Mouse (Mus musculus): ENCODE measurements around the gene Camk2n1. TPM values are rescaled to one million over a fixed set of nuclear protein-coding genes. Genes with fewer than 3 reads are reported as not detected.

The Camk2n1 gene
- polyA plus RNA-seq, 1 experiment from 2014 or later = 14.8 TPM

GRCm38 (mm10) chr4:138459775-138460174 is 5.7 kb downstream of the Camk2n1 start:
- WGBS = 70% methylated on average over 6 of the region's 6 CpGs
- ATAC-seq (ENCODE audit: low FRiP score) = no peak
- Histone ChIP-seq H3K27me3 (no peaks in the 10 kb centered on the region), H3K27ac (0 out of 2 replicates have a peak overlapping the region, but pooled peaks have one; percentile 18), H3K36me3 (no peaks in the 10 kb centered on the region; the same call in 1 of the 2 replicates), H3K9ac (no peak overlapping the region), H3K4me2 (no peak overlapping the region), H3K9me3 (no peaks in the 10 kb centered on the region), H3K4me3 (no peak overlapping the region), H3K4me1 (replicated peaks) (peaks cover 78% of the 10 kb centered on the region)

GRCm38 (mm10) chr4:138460910-138461309 is 6.8 kb downstream of the Camk2n1 start:
- no peak overlapping the region for H3K4me3 ChIP-seq
- peaks cover 81% of the 10 kb centered on the region for H3K4me1 ChIP-seq (replicated peaks)
- no peak overlapping the region for H3K27ac ChIP-seq
- ATAC-seq (ENCODE audit: low FRiP score) = no peak
- whole genome bisulfite sequencing = 31% methylated on average over 9 of the region's 9 CpGs
- 0 out of 2 replicates have a peak, but pooled peaks cover 4% of the 10 kb centered on the region for H3K27me3 ChIP-seq
- H3K4me2 ChIP-seq = no peak overlapping the region
- no peaks in the 10 kb centered on the region; the same call in 1 of the 2 replicates for H3K36me3 ChIP-seq
- no peaks in the 10 kb centered on the region for H3K9me3 ChIP-seq
- no peak overlapping the region for H3K9ac ChIP-seq

DNA sequence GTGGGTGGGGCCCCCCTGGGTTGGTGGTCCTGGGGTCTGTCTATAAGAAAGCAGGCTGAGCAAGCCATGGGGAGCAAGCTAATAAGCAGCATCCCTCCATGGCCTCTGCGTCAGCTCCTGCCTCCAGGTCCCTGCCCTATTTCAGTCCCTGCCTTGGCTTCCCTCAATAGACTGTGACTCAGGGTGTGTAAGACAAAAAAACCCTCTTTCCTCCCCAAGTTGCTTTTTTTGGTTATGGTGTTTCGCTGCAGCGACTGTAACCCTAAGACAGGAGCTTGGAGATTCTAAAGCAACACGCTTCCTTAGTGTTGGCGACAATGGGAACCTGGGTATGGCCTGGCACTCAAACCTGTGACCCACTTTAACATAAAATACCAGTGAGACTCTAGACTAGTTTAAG is 7.4 kb downstream of the Camk2n1 start:
- no peaks in the 10 kb centered on the region; the same call in 1 of the 2 replicates for H3K36me3 ChIP-seq
- H3K4me1 ChIP-seq (replicated peaks) = peaks cover 76% of the 10 kb centered on the region
- H3K4me2 ChIP-seq = no peak overlapping the region
- ATAC-seq (ENCODE audit: low FRiP score) = no peak
- no peaks in the 10 kb centered on the region for H3K9me3 ChIP-seq
- no peak overlapping the region for H3K9ac ChIP-seq
- H3K4me3 ChIP-seq = no peak overlapping the region
- H3K27me3 ChIP-seq = 0 out of 2 replicates have a peak, but pooled peaks cover 9% of the 10 kb centered on the region
- H3K27ac ChIP-seq = no peak overlapping the region
- 92% methylated on average over 5 of the region's 5 CpGs for WGBS

DNA sequence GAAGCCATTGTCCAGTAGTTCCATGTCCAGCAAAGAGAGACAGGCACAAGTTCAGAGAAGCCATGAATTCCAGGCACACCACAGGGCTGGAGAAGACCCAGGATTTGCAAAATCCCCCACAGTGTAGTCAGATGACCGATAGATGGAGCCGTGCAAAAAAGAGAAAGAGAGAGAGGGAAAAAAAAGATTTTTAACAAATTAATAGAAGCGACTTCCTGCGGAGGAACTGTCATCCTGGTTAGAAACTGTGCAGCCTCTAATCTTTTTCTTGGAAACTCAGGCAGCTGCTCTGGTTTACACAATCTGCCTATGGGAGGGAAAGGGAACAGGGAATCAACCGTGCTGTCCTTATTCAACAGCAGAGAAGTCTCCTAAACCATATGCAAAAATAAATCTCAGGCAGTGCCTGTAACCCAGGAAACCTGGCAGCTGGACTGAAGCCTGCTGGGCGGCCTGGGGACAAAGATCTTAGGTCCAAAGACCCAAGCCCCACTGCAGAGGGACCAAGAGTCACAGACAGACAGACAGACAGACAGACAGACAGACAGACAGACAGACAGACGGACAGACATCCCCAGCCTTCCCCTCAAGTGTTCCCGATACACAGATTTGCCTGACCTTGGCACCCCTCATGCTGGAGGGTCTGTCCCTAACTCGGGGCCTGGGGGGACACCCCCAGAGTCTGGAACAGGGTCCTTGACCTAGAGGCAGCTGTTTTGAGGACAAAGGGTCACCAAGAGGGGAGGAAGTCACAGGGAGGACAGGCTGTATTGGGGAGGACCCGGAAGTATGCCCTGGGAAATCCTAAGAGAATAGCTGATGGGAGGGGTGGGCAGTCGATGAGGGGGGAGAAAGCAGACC is 9.1 kb downstream of the Camk2n1 start:
- Histone ChIP-seq H3K4me3 (no peak overlapping the region), H3K9me3 (no peaks in the 10 kb centered on the region), H3K36me3 (no peaks in the 10 kb centered on the region; the same call in 1 of the 2 replicates), H3K27me3 (0 out of 2 replicates have a peak, but pooled peaks cover 13% of the 10 kb centered on the region), H3K4me2 (peak overlapping the region; percentile 33), H3K27ac (peak overlapping the region; percentile 90), H3K9ac (peak overlapping the region; percentile 49), H3K4me1 (replicated peaks) (peaks cover 61% of the 10 kb centered on the region)
- peak; percentile 34 for ATAC-seq (ENCODE audit: low FRiP score)
- 2% methylated on average over 11 of the region's 11 CpGs for WGBS

GRCm38 (mm10) chr4:138463832-138464487 is 9.8 kb downstream of the Camk2n1 start:
- Histone ChIP-seq H3K9me3 (no peaks in the 10 kb centered on the region), H3K9ac (no peak overlapping the region), H3K36me3 (no peaks in the 10 kb centered on the region; the same call in 1 of the 2 replicates), H3K27me3 (0 out of 2 replicates have a peak, but pooled peaks cover 13% of the 10 kb centered on the region), H3K4me3 (no peak overlapping the region), H3K4me1 (replicated peaks) (peaks cover 58% of the 10 kb centered on the region), H3K27ac (peak overlapping the region; percentile 90), H3K4me2 (peak overlapping the region; percentile 33)
- peak; percentile 31; the same call in 1 of the 2 replicates for ATAC-seq (ENCODE audit: low FRiP score)
- 3% methylated on average over 11 of the region's 11 CpGs for WGBS

DNA sequence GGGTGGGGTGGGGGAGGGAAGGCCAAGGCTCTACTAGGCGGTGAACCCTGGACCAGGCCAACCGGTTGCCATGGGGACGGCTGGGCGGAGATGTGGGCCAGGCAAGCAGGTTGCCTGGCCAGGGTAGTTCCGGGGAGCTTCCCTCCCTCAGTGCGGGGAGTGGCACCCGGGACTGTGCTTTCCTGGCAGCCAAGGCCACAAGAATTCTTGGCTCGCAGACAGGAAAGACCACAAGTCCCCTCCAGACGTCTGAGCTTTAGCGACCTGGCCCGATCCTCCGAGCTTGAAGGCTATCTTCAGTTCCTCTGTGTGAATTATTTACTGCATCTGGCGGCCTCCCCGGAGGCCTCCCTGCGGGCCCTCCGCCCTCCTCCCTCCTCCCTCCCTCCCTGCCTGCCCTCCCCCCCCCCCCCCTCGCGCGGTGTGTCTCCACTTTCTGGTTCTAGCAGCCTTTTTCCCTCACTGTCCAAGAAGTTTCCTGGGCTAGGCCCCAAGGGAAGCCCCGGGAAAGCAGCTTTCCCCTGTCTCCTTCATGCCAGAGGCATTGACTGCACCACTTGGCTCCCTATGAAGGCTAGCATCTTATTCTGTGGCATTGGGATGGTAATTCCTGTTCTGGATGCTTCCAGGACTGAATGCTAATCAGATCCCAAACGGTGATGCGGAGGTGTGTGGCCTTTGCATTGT is 10.7 kb downstream of the Camk2n1 start:
- Histone ChIP-seq H3K27ac (peak overlapping the region; percentile 90), H3K9ac (no peak overlapping the region), H3K4me1 (replicated peaks) (peaks cover 57% of the 10 kb centered on the region), H3K9me3 (no peaks in the 10 kb centered on the region), H3K27me3 (0 out of 2 replicates have a peak, but pooled peaks cover 13% of the 10 kb centered on the region), H3K36me3 (no peaks in the 10 kb centered on the region), H3K4me3 (no peak overlapping the region), H3K4me2 (peak overlapping the region; percentile 33)
- ATAC-seq (ENCODE audit: low FRiP score) = peak; percentile 58
- under 1% methylated on average over 21 of the region's 22 CpGs for WGBS

DNA sequence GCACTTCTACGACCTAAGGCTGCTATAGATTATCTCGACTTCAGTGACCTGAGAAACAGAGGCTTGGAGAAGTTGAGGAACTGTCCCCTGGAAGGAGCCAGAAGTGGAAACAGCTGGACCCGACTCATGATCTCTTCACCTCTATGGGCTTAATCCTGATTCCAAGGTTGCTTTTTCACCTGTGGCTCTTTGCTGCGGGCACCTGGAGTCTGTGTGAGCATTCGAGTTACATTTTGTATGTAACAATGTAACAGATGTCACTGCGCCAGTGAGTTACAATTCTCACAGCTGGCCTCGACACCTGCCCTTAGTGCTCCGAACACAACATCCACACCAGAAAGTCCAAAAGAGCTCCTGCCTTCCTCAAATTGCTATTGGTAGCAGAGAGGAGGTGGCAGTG is 11.3 kb downstream of the Camk2n1 start:
- H3K9ac ChIP-seq = no peak overlapping the region
- WGBS = 40% methylated on average over 8 of the region's 8 CpGs
- no peak for ATAC-seq (ENCODE audit: low FRiP score)

GRCm38 (mm10) chr4:138466690-138467089 is 12.6 kb downstream of the Camk2n1 start:
- 0 out of 2 replicates have a peak, but pooled peaks cover 13% of the 10 kb centered on the region for H3K27me3 ChIP-seq
- ATAC-seq (ENCODE audit: low FRiP score) = no peak
- peaks cover 55% of the 10 kb centered on the region for H3K4me1 ChIP-seq (replicated peaks)
- WGBS = 81% methylated on average over 6 of the region's 6 CpGs
- no peak overlapping the region for H3K4me2 ChIP-seq
- no peak overlapping the region for H3K9ac ChIP-seq
- H3K27ac ChIP-seq = no peak overlapping the region
- no peaks in the 10 kb centered on the region for H3K36me3 ChIP-seq
- H3K4me3 ChIP-seq = no peak overlapping the region
- no peaks in the 10 kb centered on the region for H3K9me3 ChIP-seq

More for the DNA sequence above, 11.3 kb downstream of the Camk2n1 start:
- 0 out of 2 replicates have a peak, but pooled peaks cover 13% of the 10 kb centered on the region for H3K27me3 ChIP-seq
- H3K27ac ChIP-seq = no peak overlapping the region
- no peaks in the 10 kb centered on the region for H3K36me3 ChIP-seq
- H3K4me1 ChIP-seq (replicated peaks) = peaks cover 50% of the 10 kb centered on the region
- H3K4me3 ChIP-seq = no peak overlapping the region
- H3K9me3 ChIP-seq = no peaks in the 10 kb centered on the region
- no peak overlapping the region for H3K4me2 ChIP-seq

- H3K4me2 ChIP-seq = no peak overlapping the region
- no peaks in the 10 kb centered on the region for H3K9me3 ChIP-seq
- H3K36me3 ChIP-seq = no peaks in the 10 kb centered on the region
- ATAC-seq (ENCODE audit: low FRiP score) = no peak
- H3K9ac ChIP-seq = no peak overlapping the region
- H3K4me3 ChIP-seq = no peak overlapping the region
- peaks cover 51% of the 10 kb centered on the region for H3K4me1 ChIP-seq (replicated peaks)
- no peak overlapping the region for H3K27ac ChIP-seq
- WGBS = 92% methylated on average over 5 of the region's 5 CpGs
- H3K27me3 ChIP-seq = 0 out of 2 replicates have a peak, but pooled peaks cover 13% of the 10 kb centered on the region
Measured at GRCm38 (mm10) chr4:138467451-138467850, 13.3 kb downstream of the Camk2n1 start.

DNA sequence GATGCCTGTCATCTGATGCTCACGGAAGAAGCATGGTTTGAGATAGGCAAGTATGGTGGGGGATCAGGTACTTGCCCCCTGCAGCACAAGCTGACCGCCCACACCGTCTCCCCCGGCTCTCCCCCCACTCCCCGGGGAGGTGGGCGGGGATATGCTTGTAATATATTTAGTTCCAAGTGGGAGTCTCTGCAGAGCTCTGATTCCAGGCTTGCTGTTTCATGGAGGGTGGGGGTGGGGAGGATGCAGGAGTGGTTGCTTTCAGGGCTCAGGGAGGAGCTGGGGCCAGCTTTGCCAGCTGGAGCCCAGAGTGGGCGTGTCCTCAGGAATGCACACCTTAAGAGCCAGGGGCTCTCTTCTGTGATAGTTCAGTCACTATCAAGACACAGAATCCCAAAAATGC is 15.0 kb downstream of the Camk2n1 start:
- Histone ChIP-seq H3K9ac (no peak overlapping the region), H3K36me3 (no peaks in the 10 kb centered on the region), H3K27ac (no peak overlapping the region), H3K9me3 (no peaks in the 10 kb centered on the region), H3K4me3 (no peak overlapping the region), H3K4me1 (replicated peaks) (peaks cover 34% of the 10 kb centered on the region), H3K27me3 (0 out of 2 replicates have a peak, but pooled peaks cover 15% of the 10 kb centered on the region), H3K4me2 (no peak overlapping the region)
- no peak for ATAC-seq (ENCODE audit: low FRiP score)
- 18% methylated on average over 7 of the region's 7 CpGs for WGBS

GRCm38 (mm10) chr4:138471241-138471640 is 17.1 kb downstream of the Camk2n1 start:
- 57% methylated on average over 7 of the region's 7 CpGs for WGBS
- H3K27ac ChIP-seq = 0 out of 2 replicates have a peak overlapping the region, but pooled peaks have one; percentile 20

More at GRCm38 (mm10) chr4:138471241-138471640, 17.1 kb downstream of the Camk2n1 start:
- H3K36me3 ChIP-seq = no peaks in the 10 kb centered on the region
- H3K4me2 ChIP-seq = no peak overlapping the region
- H3K27me3 ChIP-seq = peaks cover 20% of the 10 kb centered on the region
- peaks cover 27% of the 10 kb centered on the region for H3K4me1 ChIP-seq (replicated peaks)
- H3K4me3 ChIP-seq = no peak overlapping the region
- H3K9ac ChIP-seq = no peak overlapping the region
- no peak for ATAC-seq (ENCODE audit: low FRiP score)
- H3K9me3 ChIP-seq = no peaks in the 10 kb centered on the region
